Mouse (Mus musculus) right cerebral cortex, postnatal 36 days (tissue): ENCODE measurements around the gene Gfm2.

Source experiments
- DNase-seq, 2 experiments: peaks; one replicate each; pipeline ENCODE4 v3.0.0; 2022; ENCODE audit warnings: low spot score in 2 of 2, mixed read lengths in 1 of 2

Gene Gfm2

DNA sequence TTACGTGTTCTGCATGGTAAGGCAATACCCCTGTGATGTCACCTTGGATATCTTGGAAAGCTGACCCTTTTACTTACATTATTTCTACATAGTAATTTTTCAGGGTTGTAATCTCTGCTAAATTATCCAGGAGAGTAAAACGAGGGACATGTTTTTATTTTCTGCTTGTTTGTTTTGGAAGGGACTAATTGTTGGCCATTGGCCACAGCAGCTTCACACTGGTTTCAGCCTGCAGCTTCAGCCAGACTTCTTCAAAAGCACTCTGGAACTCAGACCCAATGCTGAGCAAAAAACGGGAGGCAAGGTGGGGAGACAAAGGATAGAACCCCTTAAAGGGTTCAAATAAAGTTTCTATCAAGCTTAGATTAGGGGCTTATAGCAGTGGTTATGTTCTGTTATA lies 92.4 kb downstream of the Gfm2 start:
- DNase-seq, result no peak
